Mouse (Mus musculus) T-helper 17 cell (primary cell): ENCODE results near the gene Slco3a1.

ENCODE experiments used
- in situ Hi-C, 2 experiments: fragments of 300-600 bp; cut with MboI, MseI; formaldehyde crosslinking; loops; 1 replicate in 1 of 2; 2 replicates in 1 of 2; pipeline ENCODE4 v1.15.1; 2025; ENCODE audit warnings: high pct_unique_total_duplicates in 2 of 2

The Slco3a1 gene

GRCm38 (mm10) chr7:74361677-74362076 lies 192.9 kb downstream of the Slco3a1 start:
- in situ Hi-C loops, result no loop called here

GRCm38 (mm10) chr7:74357027-74357426 lies 197.6 kb downstream of the Slco3a1 start:
- in situ Hi-C loops, result loop anchor here (5.0 kb wide), 3 partner anchors 335 to 700 kb away; no protein-coding TSS in a partner anchor

GRCm38 (mm10) chr7:74354527-74355256 lies 199.9 kb downstream of the Slco3a1 start:
- in situ Hi-C loops, result loop anchor here (5.0 kb wide), 3 partner anchors 332 to 697 kb away; no protein-coding TSS in a partner anchor

GRCm38 (mm10) chr7:74353707-74354468 lies 200.7 kb downstream of the Slco3a1 start:
- in situ Hi-C loops, result no loop called here

GRCm38 (mm10) chr7:74353240-74353639 lies 201.3 kb downstream of the Slco3a1 start:
- in situ Hi-C loops, result no loop called here

- in situ Hi-C loops, result loop anchor here in 1 of 2 experiments (25.0 kb wide), 1 partner anchor 686 kb away; no protein-coding TSS in a partner anchor
Measured at GRCm38 (mm10) chr7:74348318-74348890, 206.2 kb downstream of the Slco3a1 start.

- in situ Hi-C loops, result loop anchor here in 1 of 2 experiments (25.0 kb wide), 1 partner anchor 685 kb away; no protein-coding TSS in a partner anchor
Measured at GRCm38 (mm10) chr7:74347026-74347425, 207.6 kb downstream of the Slco3a1 start.

GRCm38 (mm10) chr7:74346451-74346850 lies 208.1 kb downstream of the Slco3a1 start:
- in situ Hi-C loops, result loop anchor here in 1 of 2 experiments (25.0 kb wide), 1 partner anchor 684 kb away; no protein-coding TSS in a partner anchor

- in situ Hi-C loops, result loop anchor here in 1 of 2 experiments (25.0 kb wide), 1 partner anchor 679 kb away; no protein-coding TSS in a partner anchor
Measured at GRCm38 (mm10) chr7:74341149-74341805, 213.3 kb downstream of the Slco3a1 start.

- in situ Hi-C loops, result loop anchor here in 1 of 2 experiments (25.0 kb wide), 1 partner anchor 678 kb away; no protein-coding TSS in a partner anchor
Measured at GRCm38 (mm10) chr7:74340419-74340954, 214.1 kb downstream of the Slco3a1 start.

- in situ Hi-C loops, result loop anchor here in 1 of 2 experiments (25.0 kb wide), 1 partner anchor 676 kb away; no protein-coding TSS in a partner anchor
Measured at GRCm38 (mm10) chr7:74337677-74338420, 216.7 kb downstream of the Slco3a1 start.

- in situ Hi-C loops, result loop anchor here in 1 of 2 experiments (25.0 kb wide), 1 partner anchor 670 kb away; no protein-coding TSS in a partner anchor
Measured at GRCm38 (mm10) chr7:74332323-74332722, 222.3 kb downstream of the Slco3a1 start.

GRCm38 (mm10) chr7:74330858-74331726 lies 223.5 kb downstream of the Slco3a1 start:
- in situ Hi-C loops, result loop anchor here in 1 of 2 experiments (25.0 kb wide), 1 partner anchor 669 kb away; no protein-coding TSS in a partner anchor

- in situ Hi-C loops, result loop anchor here in 1 of 2 experiments (25.0 kb wide), 1 partner anchor 668 kb away; no protein-coding TSS in a partner anchor
Measured at GRCm38 (mm10) chr7:74330117-74330857, 224.3 kb downstream of the Slco3a1 start.

GRCm38 (mm10) chr7:74329004-74329403 lies 225.6 kb downstream of the Slco3a1 start:
- in situ Hi-C loops, result loop anchor here in 1 of 2 experiments (25.0 kb wide), 1 partner anchor 667 kb away; no protein-coding TSS in a partner anchor

GRCm38 (mm10) chr7:74327716-74328115 lies 226.9 kb downstream of the Slco3a1 start:
- in situ Hi-C loops, result loop anchor here in 1 of 2 experiments (25.0 kb wide), 1 partner anchor 665 kb away; no protein-coding TSS in a partner anchor

- in situ Hi-C loops, result loop anchor here in 1 of 2 experiments (25.0 kb wide), 1 partner anchor 663 kb away; no protein-coding TSS in a partner anchor
Measured at GRCm38 (mm10) chr7:74325052-74325451, 229.5 kb downstream of the Slco3a1 start.

GRCm38 (mm10) chr7:74323683-74324082 lies 230.9 kb downstream of the Slco3a1 start:
- in situ Hi-C loops, result no loop called here
